Mouse (Mus musculus): ENCODE data around the gene Pradc1.
"Not testable (repeated sequence)": the region's sequence is repeated elsewhere in the genome, so short reads cannot be mapped to it uniquely, and the experiment has no call there.

Gene Pradc1

DNA sequence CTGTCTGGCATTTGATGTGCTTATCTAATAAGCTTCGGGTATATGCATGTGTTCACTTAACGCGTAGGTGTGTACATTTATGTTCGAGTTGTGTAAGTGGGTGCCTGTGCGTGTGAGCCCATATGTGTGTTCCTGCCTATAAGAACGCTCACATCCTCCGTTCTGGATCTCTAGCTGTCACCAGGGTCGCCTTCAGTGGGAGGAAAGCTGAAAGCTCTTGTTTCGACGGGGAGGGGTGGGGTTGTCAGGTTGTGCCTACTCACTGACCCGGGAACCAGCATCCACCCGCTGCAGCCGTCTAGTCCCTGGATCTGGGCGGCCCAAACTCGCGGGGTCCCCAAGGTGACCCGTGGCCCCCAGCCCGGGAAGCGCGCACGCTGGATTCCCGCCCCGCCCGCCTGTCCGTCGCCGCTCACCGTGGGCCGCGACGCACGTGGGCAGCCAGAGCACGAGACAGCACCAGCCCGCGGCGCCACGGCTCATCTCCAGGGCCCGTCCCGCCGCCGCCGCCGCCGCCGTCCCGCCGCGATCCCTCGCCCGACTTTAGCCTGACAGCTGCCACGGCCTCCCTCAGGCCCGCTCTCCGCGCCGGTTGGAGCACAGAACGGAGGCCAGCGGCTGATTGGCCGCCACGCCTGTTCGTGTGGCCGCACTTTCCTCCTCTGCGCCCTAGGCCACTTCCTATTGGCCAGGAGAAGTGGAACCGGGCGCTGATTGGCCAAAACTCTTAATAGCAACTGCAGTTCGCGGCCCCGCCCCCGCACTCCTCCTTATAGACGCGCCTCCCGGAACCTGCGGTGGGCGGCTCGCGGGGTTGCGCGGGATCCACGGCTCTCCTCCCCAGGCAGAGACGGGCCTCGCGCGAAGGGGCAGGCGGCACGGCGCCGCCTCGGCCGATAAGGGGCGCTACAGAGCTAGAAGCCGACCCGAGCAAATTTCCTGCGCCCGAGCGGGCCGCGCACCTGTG is 790 bp downstream of the Pradc1 start, which contains the start of gene Cct7:
Gene Cct7, plus strand, starts transcription at position 818 of the 967 bp plus-strand sequence.
- DNase-seq: peak; percentile 100

DNA sequence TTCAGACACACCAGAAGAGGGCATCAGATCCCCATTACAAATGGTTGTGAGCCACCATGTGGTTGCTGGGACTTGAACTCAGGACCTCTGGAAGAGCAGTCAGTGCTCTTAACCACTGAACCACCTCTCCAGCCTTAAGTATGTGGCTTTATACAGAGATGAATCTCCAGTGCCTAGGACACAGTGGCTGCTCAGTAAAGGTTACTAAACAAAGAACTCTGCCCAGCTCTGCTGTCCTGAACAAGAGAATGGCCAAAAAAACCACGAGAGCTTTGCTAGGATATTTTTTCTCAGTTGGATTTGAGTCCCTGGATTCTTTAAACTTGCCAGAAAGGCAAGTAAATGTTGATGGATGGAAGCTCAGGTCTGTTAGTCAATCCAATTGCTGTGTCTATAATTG is 1.6 kb downstream of the Pradc1 start:
- DNase-seq: not testable (repeated sequence)

DNA sequence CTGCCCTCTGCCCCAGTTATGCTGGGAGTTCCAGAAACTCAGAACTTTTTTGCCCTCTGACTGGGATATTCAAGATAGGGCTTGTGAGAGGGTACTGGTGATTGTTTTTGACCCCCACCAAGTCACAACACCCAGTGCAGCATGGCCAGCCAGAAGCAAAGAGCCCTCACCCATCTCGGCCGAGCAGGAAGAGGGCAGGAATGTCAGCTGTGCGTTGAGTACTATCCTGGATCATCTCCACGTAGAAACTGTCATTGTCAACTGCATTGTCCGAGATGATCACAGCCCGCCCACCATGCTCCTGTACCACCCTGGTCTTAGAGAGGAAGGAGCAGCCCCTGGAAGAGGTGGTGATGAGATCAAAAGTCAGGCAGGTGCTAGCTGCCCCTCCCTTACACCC is 4.4 kb downstream of the Pradc1 start:
- DNase-seq: no peak

DNA sequence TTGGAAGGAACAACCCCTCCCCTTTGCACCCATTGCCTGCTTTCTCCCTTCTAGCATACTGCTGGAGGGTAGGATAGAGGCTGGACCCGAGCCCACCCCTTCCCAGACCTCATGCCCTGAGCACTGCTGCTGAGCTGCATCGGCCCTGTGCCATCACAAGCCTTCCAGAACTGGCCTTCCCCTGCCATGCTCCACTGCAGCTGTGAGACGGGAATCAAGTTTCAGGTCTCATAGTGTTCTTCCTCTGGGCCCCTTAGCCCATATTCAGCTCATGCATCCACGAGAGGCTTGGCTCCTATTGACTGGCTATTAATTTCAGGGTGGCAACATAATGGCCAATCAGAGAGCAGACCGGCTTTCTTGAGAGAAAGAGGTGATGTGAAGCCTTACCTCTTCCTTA is 6.5 kb downstream of the Pradc1 start:
- no peak for DNase-seq

DNA sequence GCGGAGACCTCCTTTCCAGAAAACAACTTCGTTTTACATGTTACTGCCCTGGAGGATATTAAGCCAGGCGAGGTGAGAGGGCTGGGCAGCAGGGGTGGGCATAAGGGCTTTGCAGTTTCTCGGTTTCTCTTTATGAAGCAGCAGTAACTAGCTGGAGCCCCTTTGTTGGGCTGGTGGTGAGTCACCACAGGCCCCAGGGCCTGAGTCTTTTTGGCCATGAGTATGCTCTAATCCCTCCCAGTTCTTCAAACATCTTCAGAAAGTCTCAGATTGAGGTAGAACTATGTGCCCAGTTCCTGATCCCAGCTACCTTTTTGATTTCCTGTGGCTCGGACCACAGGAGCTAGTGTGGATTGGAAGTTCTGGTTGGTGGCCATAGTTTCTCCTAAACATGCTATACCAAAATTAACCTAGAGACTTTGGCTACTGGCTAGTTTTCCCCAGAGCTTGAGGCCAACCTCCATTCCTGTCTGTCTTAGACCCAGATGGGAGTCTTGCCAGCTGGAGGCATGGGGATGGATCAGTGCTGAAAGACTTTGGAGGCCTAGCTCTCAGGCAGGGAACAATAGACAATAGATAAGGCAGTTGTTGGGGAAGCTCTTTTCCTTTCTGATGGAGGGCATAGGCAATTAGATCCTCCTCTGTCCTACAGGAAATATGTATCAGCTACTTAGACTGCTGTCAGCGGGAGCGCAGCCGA is 7.4 kb downstream of the Pradc1 start:
- no peak for DNase-seq

DNA sequence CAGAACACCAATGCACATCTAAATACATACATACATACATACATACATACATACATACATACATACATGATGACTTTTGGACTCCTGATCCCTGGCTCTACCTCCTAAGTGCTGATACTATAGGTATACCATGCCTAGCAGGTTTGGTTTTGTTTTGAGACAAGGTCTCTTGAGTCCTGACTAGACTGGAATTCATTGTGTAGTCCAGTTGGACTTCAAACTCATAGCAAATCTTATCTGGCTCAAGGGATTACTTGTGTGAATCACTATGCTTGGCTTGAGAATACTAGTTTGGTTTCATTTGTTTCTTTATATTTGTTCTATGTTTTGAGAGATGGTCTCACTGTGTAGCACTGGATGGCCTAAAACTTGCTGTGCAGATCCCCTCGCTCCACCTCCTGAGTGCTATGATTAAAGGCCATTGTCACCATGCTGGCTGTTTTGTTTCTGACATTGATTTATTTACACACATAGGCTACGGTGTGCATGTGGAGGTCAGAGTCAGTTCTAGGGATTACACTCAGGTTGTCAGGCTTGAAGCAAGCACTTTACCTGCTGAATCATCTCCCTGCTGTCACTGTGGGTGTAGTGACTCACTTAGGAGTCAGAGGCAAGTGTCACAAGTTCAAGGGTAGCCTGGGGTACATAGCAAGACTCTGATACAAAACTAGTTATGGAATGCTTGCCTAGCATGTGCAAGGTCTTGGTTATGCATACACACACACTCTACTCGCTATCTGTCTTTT is 8.1 kb downstream of the Pradc1 start:
- no peak for DNase-seq

DNA sequence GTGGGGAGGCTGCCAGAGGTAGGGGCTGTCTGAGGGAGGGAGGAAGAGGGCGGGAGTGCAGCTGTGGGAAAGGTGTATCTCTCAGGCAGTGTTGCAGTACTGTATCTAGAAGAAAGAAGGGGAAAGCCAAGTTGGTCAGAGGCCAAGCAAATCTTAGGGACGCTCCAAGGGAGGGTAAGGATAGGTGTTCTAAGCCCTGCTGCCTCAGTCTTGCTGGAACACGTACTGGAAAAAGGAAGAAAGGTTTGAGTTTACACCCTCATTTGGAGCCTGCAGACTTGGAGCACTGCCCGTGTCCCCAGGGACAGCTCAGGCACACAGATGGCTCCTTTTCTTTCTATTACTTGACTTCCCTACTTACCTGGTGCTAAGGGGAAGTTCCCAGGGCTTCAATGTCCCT is 10.6 kb downstream of the Pradc1 start:
- DNase-seq: no peak

DNA sequence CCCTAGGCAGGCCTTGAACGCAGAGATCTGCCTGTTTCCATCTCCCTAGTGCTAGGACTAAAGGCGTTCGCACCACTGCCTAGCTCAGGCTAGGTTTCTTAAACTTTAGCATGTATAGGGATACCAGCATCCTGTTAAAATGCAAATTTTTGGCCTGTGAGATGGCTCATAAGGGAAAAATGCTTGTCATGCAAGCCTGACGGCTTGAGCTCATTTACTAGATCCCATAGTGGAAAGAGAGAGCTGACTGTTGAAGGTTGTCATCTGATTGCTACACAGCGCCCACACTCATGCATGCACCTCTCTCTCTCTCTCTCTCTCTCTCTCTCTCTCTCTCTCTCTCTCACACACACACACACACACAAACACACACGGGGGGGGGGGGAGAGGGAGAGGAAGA is 15.1 kb downstream of the Pradc1 start:
- no peak for DNase-seq

DNA sequence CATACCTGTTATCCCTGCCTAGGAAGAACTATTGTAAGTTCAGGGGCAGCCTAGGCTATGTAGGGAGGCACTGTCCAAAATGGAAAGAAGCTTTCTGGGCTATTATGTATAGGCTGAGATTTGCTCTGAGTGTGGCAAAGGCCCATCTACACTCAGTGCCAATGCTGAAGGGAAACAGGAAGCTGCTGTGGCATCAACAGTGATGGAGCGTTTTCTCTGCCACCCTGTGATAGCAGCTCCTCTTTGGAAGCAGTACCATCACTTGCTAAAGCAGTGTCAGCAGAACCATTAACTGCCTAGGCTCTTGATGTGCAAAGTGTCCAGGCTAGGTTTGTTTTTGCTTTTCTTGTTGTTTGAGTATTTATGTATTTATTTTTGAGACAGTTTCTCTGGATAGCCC is 15.6 kb downstream of the Pradc1 start:
- DNase-seq: no peak

DNA sequence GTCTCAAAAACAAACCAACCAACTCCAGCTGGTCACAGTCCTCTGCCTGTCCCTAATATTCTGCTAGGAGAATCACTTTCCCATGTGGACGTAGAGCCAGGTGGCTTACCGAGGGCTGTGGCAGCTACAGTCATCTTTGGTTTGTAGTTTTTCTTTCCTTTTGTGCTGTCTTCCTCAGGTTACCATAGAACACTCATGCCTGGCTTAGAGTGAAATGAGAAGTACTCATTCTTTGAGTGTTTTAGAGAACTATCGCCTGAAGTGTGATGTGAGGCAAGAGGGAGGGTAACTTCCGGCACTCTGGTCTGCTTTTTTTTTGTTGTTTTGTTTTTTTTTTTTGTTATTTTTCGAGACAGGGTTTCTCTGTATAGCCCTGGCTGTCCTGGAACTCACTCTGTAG is 17.9 kb downstream of the Pradc1 start:
- no peak for DNase-seq

DNA sequence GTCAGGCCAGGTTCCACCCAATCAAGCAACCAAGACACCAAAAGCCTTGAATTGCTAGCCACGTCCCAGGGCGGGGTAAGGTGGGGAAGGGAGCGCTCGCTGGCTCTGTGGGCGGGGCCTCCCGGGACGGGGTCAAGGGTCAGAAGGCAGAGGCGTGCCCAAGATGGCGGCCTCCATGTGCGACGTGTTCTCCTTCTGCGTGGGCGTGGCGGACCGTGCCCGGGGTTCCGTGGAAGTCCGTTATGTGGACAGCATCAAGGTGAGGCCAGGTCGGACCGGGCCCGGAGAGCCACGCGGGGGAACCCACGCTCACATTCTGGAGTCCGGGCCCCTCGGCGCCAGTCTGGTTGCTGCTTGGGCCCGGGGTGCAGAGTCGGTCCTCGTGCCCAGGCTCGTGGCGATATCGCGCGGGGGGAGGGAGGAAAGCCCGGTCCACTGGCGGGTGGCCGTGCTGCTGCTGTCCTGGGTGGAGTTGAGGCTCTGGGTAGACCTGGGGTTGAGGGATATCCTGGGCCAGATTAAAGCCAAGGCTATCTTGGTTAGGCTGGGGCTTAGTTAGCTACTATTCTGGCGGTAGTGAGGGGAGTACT is 19.8 kb downstream of the Pradc1 start, which contains the start of gene Smyd5:
Gene Smyd5, plus strand, starts transcription at position 148 of the 590 bp plus-strand sequence.
- peak; percentile 92 for DNase-seq

DNA sequence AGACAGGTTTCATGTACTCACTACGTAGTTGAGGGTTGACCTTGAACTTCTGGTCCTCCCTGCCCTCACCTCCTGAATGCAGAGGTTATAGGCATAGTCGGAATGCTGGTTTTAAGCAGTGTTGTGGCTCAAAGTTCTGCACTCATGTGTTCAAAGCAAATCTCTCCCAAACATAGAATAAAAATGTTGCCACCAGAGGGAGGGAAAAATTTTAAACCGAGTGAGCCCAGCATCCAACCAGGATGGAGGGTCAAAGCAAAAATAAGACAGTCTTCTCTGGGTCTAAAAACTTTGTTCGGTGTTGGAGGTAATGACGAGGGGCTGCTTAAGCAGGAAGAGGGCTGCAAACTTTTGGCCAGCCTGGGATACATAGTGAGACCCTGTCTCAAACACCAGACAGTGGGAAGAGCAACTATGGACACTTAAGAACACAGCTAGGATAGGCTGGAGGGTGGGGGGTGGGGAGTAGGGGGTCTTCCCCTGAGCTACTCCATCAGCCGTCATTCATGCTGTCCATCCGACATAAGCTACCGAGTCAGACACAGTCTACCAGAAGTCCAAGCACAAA is 20.4 kb downstream of the Pradc1 start:
- no peak for DNase-seq

DNA sequence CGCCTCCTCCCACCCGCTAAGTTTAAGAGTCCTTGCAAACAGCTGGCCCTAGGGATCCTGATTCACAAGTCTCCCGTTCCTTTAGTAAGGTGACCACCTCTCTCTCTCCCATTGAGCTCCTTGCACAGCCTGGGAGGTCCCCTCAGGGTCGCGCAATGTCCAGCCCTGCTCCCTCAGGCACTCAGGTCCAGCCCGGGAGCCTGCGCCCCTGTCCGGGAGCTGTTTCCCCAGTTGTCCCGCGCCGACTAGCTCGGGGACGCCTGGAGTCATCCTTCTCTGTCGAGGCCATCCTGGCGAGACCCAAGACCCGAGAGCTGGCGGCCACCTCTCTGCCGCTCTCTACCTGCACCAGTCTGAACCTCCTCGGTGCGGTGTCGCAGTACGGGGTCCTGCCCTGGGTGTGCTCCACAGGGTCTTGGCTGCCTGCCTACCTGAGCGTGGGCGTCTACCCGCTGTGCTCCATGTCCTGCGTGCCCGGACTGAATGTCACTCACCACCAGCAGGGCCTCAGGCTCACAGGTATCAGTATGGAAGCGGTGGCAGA is 27.9 kb downstream of the Pradc1 start, which contains the start of gene Noto:
Gene Noto, plus strand, starts transcription at position 51 of the 544 bp plus-strand sequence.
- DNase-seq: no peak

DNA sequence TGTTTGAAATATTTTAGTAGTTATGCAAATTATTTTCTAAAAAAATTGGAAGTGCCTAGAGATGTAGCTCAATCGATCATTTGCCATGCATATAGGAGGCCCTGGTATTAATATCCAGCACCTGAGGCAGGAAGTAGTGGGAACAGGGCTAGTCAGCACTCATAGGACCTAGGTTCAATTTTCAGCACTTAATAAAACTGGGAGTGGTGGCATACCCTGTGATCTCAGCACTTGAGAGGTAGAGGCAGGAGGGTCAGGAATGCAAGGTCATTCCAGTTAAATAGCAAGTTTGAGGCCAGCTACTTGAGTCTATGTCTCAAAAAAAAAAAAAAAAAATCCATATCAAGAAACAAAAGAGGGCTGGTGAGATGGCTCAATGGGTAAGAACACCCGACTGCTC is 32.6 kb downstream of the Pradc1 start:
- DNase-seq: no peak

DNA sequence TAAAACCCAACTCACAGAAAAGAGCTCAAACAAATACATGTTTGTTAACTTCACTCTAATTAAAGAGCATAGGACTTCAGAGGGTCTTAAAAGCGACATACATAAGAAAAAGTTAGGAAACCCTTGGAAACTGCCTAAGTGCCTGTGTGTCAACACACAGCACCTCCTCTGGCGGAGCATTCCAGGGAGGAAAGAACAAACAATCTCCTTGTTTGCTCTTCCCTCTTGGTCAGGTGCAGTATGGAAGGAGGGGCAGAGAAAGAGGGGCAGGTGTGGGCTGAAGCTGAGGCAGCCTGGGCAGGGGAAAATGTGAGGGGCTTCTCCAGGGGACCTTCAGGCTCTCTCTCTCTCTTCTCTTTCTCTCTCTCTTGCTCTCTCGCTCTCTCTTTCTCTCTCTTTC is 35.9 kb downstream of the Pradc1 start:
- DNase-seq: no peak

DNA sequence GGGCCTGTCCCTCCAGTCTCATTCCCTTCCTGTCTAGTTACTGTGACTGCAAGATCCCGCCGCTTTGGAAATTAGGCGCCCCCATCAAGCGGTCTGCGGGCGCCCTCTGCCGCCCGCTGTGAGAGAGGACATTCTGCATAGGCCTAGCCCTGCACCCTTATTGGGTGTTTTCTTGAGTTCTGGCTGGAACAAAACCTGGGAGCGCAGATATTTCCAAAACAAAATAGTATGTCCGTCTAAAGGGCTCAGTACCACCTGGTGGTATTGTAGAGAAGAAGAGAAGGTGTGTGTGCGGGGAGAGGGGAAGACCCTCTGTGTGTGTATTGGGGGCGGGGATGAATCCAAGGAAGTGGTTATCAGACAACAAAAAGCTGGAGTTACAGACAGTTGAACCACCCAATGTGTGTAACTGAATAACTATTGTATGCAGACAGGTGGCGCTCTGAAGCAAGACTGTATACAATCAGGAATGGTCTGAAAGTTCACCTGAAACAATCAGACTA is 40.9 kb downstream of the Pradc1 start:
- peak; percentile 88 for DNase-seq

DNA sequence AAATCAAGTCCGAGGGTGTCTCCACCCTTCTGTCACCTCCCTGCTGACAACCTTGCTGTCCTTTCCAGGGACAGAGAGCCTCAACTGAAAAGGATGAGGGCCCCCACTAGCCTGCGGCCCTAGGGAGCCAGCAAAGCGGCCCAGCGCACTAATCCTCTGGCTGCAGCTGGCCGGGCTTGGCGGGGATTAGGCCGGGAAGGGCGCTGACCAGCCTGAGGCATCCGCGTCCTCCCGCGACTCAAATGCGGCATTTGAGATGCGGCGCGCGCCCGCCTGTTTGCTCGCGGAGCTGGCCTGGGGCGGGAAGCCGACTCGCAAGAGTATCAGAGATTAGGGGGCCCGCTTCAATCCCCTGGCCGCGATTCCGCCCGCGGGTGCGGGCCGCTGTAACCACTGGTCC is 42.8 kb downstream of the Pradc1 start:
- peak; percentile 66 for DNase-seq

DNA sequence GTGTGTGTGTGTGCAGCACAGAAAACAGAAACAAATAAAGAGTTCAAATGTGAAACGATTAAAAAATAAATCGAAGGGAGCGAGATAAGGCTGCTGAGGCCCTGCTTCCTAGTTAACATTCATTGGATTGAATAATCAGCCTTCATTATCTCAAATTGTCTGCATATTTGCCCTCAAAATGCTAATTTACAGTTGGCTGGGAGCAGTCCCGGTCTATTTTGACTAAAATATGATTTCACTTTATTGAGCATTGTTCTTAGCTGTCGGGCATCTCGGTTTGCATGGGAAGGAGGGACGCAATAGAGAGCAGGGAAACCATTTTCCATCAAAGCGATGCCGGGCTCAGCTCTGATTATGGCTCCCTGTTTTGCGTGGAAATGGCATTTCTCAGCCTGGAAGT is 48.7 kb downstream of the Pradc1 start:
- DNase-seq: no peak

DNA sequence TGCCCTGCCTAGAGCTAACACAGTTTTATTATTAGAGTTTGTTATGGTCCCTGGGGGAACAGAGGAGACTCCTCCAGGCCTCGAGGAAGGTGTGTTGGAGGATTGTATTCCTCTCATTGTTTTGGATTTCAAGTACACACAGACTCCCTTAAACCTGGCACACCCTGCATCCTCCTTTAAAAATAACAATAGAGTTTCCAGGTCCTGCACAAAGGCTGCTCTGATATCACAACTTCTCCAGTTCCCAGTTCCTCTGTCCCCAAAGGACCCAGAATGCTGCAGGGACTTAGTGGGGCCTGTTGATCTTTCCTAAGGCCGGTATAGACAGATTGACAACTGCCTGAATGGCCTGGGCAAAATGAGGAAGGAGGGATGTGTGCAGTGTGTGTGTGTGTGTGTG is 49.2 kb downstream of the Pradc1 start:
- no peak for DNase-seq

DNA sequence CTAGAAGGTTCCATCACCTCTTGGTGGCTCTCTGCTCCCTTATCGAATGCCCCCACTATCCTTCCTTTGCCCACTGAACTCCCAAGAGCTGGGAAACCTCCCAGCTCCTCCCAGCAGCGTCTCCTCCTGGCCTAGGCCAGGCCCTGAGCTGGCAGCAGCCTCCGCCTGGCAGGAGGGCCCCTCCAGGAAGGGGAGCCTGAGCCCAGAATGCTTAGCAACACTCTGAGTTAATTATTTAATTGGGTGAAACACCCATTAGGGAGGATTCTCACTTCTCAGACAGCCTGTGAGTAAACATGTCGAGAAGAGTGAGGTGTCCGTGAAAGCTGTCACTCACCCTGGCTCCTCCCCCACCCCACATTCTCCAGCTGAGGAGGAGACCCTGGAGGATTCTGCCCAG is 52.1 kb downstream of the Pradc1 start:
- no peak for DNase-seq

DNA sequence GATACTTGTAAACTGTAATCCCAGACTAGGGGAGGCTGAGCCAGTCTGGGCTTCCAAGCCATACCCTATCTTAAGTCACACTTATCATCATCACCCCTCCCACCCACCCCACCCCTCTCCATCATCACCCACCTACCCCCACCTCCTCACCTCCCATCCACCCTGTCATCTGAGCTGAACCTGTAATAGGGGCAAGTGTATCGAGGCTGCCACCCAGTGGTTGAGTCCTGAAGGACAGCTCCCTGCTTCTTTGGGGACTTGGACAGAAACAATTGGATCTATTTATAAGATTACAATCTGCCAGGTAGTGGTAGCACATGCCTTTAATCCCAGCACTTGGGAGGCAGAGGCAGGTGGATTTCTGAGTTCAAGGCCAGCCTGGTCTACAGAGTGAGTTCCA is 54.6 kb downstream of the Pradc1 start:
- DNase-seq: no peak
